Mouse (Mus musculus) layer of hippocampus, postnatal 10 days (tissue): ENCODE data around the gene Sdc1. TPM values are rescaled to one million over a fixed set of nuclear protein-coding genes. Genes with fewer than 3 reads are reported as not detected.

ENCODE experiments used
- DNase-seq, 2 experiments: peaks; one replicate each; pipeline ENCODE4 v3.0.0; 2021; ENCODE audit warnings: low spot score in 2 of 2
- long read RNA-seq: library from polyadenylated mRNA; stranded (forward); transcript quantifications from one replicate; pipeline ENCODE4 v2.0.0, GENCODE M21; 2023
- total RNA-seq, 2 experiments: library from RNA; stranded (reverse); gene quantifications; 2 replicates each; pipeline ENCODE4 v1.2.3; 2021

Gene Sdc1
- 1 to 10 TPM; 4.8 to 5.2 TPM for total RNA-seq
- long read RNA-seq, partial matches to known transcripts: 0 of 3 reads
- long read RNA-seq, other reads (novel, unspliced or antisense): 0 of 3 reads

DNA sequence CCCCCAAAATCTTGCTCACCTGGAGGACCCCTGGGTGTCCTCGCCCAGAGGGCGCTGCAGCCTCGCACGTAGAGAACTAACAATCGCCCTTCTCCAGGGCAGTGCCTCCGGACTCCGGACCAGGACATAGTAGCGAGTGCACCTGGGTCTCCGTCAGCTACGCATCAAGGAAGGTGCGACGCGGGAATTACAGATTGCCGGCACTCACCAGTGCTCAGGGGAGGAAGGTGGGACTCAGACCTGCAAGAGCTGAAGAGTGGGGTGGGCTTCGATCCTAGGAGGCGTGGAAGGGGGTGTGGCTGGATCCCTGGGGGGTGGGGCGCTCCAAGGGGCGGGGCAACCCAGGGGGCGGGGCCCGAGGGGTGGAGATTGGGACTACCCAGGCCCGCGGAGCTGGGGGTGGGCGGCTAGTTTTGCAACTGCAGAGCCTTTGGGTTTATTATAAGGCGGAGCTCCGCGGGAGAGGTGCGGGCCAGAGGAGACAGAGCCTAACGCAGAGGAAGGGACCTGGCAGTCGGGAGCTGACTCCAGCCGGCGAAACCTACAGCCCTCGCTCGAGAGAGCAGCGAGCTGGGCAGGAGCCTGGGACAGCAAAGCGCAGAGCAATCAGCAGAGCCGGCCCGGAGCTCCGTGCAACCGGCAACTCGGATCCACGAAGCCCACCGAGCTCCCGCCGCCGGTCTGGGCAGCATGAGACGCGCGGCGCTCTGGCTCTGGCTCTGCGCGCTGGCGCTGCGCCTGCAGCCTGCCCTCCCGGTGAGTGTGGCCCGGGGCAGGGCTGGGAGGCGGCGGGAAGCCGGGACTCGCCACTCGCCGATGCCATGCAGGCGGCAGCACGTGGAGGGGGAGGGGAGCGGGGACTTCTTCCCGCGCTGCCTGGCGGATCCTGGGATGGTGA lies at the start of gene Sdc1:
Gene Sdc1, plus strand, starts transcription at position 378 of the 898 bp plus-strand sequence.
- peak; percentile 64 to 74 for DNase-seq

DNA sequence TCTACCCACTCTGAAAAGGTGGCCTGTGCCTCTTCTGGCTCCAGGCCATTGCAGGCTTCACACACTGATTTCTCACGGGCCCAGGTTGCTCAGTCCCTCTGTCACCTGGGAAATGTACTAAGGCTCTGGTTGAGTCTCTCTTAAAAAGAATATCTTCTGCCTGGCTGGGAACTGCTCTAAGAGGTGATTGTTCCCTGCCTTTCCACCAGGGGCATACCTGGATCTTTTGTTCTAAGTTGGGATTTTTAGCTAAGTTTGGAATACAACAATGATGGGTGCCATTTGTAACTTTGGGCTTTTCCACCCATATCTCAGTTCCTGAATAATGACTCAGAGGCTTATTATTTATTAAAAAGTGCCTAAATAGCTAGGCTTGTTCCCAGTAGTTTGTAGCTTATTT lies 44.2 kb upstream of the Sdc1 start:
- no peak for DNase-seq

DNA sequence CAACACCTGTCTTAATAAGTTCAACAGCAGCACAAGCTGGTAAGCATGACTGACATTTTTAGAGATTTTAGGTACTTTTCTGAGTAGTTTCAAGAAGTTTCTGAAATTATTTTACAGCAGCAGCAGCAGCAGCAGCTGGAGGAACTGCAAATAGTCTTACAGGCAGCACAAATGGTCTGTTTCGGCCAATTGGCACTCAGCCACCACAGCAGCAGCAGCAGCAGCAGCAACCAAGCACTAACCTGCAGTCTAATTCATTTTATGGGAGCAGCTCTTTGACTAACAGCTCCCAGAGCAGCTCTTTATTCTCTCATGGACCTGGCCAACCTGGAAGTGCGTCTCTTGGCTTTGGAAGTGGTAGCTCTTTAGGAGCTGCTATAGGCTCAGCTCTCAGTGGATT lies 42.4 kb upstream of the Sdc1 start:
- no peak for DNase-seq

DNA sequence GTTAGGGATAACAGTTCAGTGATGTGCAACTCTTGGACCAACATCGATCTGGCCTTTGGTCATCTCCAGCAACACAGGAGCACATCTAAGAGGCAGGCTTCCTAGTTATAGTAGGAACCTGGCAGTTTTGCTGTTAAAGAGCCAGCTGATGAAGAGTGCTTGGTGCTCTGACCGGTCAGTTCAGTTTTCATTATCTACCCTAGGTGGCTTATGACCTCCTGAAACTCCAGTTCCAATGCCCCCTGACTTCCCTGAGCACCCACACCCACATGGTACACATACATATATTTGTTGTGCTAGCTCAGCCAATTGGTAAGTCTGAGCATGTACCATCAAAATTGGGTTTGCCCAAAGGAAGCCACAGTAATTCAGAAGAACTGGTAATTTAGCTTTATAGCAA lies 17.5 kb upstream of the Sdc1 start:
- no peak for DNase-seq

DNA sequence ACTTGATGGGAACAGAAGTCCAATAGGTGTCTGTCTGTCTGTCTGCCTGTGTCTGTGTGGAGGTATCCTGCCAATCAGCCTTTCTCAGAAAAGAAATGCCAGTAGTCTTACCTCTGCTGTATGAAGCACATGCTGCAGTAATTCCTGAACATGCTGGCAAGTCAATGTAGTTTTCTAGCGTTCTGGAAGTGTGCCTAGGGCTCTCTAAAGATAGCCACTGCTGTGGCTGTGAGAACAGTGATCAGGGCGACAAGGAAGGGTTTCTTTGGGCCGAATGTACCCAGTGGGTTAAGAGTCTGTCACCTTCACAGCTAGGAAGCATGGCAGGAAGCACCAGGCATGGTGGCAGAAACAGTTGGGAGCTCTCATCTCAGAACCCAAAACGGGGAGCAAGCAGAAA lies 17.0 kb upstream of the Sdc1 start:
- no peak for DNase-seq

DNA sequence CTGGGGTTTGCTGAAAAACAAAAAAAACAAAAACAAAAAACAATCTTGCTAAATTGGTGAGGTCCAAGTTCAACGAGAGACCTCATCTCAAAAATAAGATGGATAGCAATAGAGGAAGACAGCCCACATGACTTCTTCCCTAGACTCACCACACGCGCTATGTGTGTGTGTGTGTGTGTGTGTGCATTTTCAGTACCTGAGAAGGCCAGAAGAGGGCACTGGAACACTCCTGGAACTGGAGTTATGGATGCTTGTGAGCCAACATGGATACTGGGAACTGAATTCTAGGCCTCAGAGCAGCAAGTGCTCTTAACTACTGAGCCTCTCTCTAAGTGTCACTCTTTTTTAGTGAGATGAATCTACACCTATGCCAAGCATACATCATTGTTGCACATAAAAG lies 13.1 kb upstream of the Sdc1 start:
- no peak for DNase-seq

DNA sequence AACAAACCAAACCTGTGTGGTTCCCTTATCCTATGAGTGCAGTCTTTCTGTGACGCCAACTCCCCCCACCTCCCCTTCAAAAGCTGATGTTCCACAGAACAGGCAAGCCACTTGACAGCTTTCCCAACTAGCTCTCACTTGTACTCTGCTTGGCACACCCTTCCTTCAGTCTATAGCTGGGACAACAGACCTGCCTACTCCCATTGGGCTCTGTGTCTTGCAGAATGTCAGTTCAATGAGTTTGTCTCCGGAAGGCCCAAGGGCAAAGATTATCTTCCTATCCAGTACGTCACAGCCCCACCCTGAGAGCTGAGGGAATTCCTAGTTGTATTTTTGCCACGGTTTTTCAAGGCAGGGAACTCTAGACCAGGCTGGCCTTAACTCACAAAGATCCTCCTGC lies 12.0 kb upstream of the Sdc1 start:
- DNase-seq: no peak

DNA sequence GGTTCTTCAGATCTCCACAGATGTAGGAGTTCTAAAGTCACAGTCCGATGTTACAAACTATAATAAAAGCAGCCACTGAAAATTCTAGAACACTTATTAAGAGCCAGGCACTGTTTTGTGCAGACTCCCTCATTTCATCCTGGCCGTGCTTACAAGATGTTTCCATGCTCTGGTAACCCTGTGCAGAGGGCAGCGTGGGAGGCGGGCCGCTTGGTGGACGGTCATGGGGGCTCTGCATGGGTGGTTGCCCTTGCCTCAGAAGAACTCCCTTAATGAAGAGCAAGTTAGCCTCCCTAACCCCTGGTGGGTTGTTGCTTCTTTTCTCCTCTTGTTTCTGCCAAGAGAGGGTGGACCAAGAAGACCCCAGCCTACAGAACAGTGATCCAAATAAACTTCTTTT lies 11.3 kb upstream of the Sdc1 start:
- peak in 1 of 2 experiments; percentile 4 for DNase-seq

DNA sequence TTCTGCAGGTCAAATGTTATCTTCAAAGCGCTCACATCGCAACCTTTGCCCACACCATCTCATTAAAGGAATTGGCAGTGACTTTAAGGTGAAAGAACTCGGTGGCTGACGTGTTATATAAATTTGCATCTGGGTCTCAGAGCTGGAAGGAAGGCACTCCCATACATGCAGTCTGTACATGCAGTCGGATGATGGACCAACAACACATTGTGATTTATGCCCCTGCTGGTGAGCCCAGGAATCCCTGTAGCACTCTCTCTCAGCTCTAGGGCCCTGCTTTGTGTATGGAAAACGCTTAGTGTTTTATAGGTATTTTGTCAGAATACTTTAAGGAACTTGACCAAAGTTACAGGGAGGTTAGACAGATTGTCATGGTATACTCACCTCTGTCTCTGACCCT lies 10.6 kb upstream of the Sdc1 start:
- peak in 1 of 2 experiments; percentile 9 for DNase-seq

DNA sequence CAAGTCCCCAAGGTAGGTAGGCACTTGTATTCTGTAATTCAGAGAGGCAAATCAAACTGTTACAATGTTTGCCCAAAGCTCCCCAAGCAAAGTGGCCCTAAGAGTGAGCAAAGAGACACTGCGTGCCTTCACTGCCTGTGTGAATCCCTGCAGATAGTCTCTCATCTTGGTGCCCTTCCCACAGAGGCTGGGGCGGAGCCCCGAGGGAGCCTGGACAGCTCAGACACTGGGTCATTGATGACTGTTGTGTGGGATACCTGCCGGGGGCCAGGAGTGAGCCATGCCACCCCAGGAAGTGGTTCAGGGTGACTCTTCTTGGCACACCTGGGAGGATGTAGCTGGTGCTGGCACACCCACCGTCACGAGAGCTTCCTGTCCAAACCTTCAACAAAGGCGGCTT lies 10.1 kb upstream of the Sdc1 start:
- DNase-seq: peak; percentile 2 to 8

DNA sequence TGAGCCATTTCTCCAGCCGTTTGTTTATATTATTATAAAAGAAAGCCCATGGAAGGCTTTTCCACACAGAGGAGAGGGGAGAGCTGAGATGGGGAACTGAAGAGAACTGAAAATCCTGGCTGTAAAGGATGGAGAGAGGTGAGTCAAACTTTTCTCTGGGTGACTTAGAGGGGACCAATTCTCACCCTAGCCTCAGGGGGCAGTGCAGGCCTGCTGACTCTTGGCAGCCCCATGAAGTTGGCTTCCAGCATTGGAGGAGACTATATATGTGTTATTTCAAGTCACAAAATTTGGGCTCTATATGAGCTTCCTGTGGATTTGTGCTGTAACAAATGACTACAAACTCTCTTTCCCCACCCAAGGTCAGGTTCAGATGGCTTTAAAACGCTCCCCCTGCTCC lies 8.5 kb upstream of the Sdc1 start:
- DNase-seq: peak in 1 of 2 experiments; percentile 12

DNA sequence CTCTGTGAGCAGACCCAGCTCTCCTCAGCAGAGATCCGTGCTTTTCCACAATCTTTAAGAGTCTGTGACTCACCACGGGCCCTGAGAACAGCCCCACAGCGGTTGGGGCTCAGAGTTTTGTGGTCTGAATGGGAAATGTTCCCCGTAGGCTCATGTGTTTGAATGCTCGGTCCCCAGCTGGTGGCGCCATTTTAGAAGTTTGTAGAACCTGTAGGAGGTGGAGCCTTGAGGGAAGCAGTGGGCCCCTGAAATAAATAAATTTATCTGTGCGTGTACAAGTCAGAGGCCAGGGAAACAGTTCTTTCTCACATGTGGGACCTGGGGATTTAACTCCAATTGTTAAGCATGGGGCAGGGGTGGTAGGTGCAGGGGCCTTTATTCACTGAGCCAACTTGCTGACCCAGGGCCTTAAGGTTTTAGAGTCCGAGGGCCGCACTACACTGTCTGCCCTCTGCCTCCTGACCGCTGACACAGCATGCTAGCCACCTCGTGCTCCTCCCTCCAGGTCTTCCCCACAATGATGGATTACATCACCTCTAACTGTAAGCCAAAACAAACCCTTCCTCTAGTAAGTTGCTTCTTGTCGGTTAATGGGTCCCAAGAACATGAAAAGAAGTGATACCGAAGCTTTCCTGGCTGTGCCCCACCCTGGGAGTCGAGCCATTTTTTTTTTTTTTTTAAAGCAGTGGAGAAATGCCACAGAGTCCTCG lies 6.7 kb upstream of the Sdc1 start:
- peak in 1 of 2 experiments; percentile 5 for DNase-seq

DNA sequence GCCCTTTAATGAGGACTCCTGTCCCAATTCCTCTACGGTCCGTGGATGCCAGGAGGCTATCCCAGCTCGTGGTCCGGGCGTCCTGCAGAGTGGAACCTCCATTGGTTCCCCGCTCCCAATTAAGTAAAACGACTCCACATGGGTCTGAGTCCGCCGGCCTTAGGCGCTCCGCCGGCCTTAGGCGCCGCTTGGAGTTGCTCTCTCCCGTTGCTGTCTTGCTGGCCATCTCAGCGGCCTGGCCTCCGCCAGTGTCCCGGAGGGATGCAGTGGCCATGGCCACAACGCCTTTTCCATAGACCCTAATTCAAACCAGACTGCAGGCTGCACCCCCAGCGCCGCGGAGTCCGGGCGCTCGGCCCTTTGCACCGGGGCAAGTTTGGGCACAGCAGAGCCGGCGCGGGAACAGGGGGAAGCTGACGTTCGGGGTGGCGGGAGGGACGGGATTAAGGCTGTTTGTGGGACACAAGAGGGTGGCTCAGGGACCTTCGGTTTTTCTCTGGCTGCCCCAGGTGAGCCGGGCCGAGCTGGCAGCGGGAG lies 789 bp downstream of the Sdc1 start:
- peak in 1 of 2 experiments; percentile 22 for DNase-seq

DNA sequence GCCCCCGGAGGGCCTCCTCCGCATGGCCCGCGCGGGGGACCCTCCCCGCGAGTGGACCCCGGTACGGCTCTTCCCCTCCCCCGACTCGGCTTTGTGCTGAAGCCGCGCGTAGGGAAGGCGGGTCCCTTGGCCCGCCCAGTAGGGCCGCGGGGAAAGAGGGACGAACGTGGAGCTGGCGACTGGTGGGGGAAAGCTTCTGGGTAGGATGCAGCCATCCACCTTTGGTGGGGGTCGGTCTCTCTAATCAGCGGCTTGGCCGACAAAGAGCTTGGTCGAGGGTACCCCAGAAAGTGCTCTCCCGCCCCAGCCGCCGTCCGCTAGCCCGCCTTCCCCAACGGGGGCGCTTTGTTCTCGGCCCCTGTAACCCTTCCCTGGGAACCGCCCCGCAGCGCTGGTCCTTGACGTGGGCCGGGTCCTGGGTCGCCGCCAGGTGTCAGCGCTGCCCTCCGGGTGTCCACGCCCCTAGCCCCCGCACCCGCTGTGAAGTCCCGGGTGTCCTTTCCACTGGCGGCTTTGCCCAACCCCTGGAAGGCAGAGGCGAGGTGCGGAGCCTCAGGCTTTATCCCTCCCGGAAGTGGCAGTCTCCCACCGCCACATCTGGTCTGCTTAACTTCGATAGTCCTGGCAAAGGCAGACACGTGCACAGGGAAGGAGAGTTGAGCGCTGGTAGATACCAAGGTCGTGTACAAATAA lies 1.5 kb downstream of the Sdc1 start:
- DNase-seq: peak; percentile 32 to 44

DNA sequence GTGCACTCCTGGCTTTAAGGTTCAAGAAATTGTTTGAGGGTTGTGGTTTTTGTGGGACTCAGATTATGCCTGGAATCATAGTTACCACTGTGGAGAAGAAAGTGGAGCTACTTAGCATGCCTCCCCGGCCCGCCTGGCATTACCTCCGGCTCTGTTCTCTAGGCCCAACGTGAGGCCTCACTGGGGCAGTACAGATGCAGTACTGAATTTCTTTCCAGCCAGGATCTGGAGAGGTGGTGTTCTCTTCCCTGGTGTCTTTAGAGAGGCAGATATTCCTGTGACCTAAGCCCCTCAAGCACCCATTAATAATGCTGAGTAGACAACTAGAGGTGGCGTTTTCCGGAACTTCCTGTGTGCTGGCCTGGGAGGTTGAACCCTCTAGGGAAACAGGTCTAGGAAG lies 2.2 kb downstream of the Sdc1 start:
- DNase-seq: no peak

DNA sequence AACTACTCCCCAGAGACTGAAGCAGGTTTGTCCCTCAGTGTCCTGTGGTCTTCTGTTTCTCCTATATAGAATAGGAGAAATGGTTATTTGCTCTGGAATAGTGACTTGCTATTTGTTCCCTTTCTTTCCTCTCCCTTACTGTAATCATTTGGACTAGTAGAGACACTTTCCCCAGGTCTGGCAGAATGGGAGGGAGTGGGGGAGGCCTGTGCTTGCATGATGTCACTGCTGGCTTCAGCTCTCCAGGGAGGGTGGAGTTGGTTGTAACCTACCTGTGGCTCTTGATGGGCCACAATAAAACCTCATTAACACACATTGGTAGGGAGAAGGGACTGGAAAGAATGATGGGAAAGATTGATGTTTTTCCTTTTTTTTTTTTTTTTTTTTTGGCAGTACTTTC lies 3.1 kb downstream of the Sdc1 start:
- no peak for DNase-seq

DNA sequence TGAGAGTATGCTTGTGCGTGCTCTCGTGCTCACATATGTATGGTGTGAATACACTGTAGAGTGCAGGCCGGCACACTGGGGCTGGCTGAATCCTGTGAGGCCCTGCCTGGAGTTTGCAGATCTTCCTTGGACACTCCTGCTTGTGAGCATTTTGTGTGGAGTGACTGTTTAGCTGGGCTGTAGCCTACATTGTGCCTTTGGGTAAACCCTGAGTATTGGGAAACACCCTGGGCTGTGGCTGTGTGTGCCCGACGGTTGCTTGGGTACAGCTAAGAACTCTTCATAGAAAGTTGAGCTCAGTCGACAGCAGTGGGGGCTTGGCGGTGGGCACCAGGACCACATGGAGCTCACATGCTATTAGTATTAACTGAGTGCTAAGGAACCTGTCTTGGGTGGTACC lies 5.1 kb downstream of the Sdc1 start:
- DNase-seq: no peak

DNA sequence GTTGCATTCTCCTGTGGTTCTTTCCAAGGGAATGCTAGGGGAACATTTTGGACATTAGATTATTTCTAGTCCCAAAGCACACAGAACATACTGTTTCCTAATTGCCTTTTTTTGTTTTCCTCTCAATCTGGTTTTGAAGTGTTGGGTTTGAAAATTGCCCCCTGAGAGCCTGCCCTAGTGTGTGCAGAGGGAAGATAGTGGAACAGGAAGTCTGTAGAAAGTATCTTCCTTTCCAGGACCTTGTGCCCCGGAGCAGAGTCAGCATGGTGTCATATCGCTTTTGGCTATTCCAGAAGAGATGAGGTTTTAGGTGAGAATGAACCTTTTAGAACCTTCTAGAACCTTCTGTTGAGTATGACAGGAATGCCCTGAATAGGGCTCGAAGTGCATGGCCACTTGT lies 5.6 kb downstream of the Sdc1 start:
- no peak for DNase-seq

DNA sequence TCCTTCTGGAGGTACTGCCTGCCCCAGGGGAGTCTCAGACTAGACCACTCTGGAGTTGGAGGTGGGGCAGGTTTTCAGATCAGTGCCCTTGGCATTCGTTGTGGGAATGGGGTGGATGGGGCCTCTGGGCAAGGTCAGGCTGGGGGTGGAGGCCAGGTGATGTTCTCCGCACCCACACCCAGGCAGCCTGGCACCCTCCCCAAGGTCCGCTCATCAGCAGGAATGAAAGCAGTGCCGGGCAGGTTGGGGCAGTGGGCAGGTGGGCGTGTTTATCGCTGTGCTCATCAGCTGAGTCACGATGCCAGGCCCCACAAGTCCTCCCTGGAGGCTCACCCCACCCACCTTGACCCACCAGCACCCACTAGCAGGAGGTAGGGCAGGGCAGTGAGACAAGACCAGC lies 7.0 kb downstream of the Sdc1 start:
- no peak for DNase-seq

DNA sequence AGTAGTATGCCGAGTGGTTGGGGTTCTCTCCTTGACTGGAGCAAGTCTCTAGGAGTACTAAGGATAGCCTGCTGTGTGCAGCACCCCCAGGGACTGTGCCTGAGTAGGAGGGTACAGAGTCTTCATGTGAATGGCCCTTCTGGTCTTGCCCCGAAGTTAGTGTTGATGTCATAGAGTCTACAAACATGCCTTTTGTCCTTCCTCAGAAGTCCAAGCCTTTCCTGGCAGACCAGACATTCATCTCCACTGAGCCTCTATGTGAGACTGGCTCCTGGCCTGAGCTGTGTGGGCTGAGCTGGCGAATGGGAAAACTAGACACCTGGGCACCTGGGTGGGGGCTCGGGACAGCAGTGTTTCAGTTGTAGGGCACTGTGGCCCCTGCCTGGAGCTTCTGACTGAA lies 8.7 kb downstream of the Sdc1 start:
- DNase-seq: no peak

DNA sequence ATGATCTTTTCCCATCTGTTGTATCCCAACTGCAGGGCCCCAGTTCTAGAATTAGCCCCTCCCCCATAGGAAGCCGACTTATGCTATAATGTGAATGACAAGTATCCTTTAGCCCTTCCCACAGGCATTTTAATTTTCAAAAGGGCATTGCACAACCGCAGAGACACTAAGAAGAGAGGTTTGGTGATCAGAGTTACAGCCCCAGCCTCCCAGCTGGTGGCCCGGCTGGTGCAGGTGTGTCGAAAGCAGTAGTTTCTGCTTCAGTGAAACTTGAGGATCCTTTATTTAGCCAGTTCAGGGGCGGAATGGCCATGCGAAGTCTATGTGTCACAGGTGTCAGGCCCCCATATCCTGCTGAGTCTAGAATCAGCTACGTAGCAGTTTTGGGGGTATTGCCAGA lies 10.0 kb downstream of the Sdc1 start:
- no peak for DNase-seq
